ENCODE assay signal across 13 mouse cellular contexts in the genomic region with DNA sequence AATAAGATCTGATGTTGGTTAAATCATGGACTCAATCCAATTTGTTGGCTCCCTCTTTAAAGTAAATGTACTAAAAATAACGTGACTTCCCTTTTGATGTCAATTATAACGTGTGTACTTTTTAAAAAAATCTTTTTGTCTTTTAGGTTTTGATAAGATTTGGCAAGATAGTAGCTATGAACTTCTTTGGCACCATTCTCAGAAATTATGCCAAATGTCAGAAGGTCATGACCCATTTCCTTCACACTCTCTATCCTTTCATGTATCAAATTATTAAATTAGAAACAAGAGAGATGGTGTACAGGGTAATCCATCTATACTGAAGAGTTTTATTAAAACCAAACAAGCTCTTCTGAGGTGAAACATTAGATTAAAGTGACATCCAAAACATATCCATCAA.
"Had no signal": no experiment of that assay in that cellular context is flagged by ENCODE, and none has a peak within 500 bp of the region (broad histone marks: within the 10 kb centered on the region; RNA-seq: fewer than 3 reads in every experiment).

No protein-coding gene starts in this region.

- H3K4me3 ChIP-seq: megakaryocyte, embryonic 14.5 days; midbrain, embryonic 13.5 days; midbrain, embryonic 15.5 days; neural tube, embryonic 12.5 days; stomach, embryonic 15.5 days had no signal

- H3K36me3 ChIP-seq: midbrain, embryonic 13.5 days; midbrain, embryonic 15.5 days; neural tube, embryonic 12.5 days; stomach, embryonic 15.5 days had no signal

- H3K27ac ChIP-seq: macrophage; midbrain, embryonic 13.5 days; midbrain, embryonic 15.5 days; neural tube, embryonic 12.5 days; stomach, embryonic 15.5 days; stomach, postnatal 0 days had no signal

- H3K27me3 ChIP-seq: megakaryocyte, embryonic 14.5 days; midbrain, embryonic 13.5 days; midbrain, embryonic 15.5 days; neural tube, embryonic 12.5 days; stomach, embryonic 15.5 days had no signal

- H3K9ac ChIP-seq: midbrain, embryonic 13.5 days; midbrain, embryonic 15.5 days; neural tube, embryonic 12.5 days; stomach, embryonic 15.5 days had no signal

- ATAC-seq: midbrain, embryonic 13.5 days; midbrain, embryonic 15.5 days had no signal

- DNase-seq: lung, adult 2 months; right cerebral cortex, postnatal 14 days; thymus, adult 2 months; thymus, postnatal 25 days; thymus, postnatal 4 days had no signal

- H3K9me3 ChIP-seq: megakaryocyte, embryonic 14.5 days; midbrain, embryonic 13.5 days; midbrain, embryonic 15.5 days; neural tube, embryonic 12.5 days; stomach, embryonic 15.5 days had no signal

- H3K4me1 ChIP-seq: megakaryocyte, embryonic 14.5 days; midbrain, embryonic 13.5 days; midbrain, embryonic 15.5 days; neural tube, embryonic 12.5 days; stomach, embryonic 15.5 days had no signal

- H3K4me2 ChIP-seq: midbrain, embryonic 11.5 days; midbrain, embryonic 13.5 days; midbrain, embryonic 15.5 days; neural tube, embryonic 12.5 days; stomach, embryonic 15.5 days had no signal
